Mouse (Mus musculus): ENCODE measurements at regions not wholly inside any gene's neighbourhood (a gene's known extent, or its start where the extent isn't known, plus 50 kb on each side); places are given as distances from the start of the nearest gene placed in this dataset.

DNA sequence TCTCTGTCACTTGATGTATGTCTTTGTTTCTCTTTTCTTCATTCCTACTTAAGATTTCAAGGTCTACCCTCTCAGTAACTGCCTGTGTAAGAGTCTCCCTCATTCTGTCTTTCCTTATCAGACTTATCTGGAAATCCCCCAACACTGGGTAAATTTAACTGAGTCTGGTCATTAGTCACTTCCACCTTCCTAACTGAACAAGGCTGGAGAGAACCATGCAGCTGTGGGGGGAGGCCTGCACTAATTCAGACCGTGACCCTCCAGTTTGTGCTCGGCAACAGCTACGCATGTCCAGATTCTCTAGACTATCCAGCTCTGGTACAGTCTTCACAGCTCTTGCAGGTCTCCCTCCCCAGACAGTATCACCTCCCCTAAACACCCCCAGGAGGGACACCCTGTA is 103.3 kb downstream of the Prox1 start:
- DNase-seq (ENCODE audit: low spot score): no peak

GRCm38 (mm10) chr1:190066426-190066825 is 104.1 kb downstream of the Prox1 start:
- no peak for DNase-seq (ENCODE audit: low spot score)

DNA sequence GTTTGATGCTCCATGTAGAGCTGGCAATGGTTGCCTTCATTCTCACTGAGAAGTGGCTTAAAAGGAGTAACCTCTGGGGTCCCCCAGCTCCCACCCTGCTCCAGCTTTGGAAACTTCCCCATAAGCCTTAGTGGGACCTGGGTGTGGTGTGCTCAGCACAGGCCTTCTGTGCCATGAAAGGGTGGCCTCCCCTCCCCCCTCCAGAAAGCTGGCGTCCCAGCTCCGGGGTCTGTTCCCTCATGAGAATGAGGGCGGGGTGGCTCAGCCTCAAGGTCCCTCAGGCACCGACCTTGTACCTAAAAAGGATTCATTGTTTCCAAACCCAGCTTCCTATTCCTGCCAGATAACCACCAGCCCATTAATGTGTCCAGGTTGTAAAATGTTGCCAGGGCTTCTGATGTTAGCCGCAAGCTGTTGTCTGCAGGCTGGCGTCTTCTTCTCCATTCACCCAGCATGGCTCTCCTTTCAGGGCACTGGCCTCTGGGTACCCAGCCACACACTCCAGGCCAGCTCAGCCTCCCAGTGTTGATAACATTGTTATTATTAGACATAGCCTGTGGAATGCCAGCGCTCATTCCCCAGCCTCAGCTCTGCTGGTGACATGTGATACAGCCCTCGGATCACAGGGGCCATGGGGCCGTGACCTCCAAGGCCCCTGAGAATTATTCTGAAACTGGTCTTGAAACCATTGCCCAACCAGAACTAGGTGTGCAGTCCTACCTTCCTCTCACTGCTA is 108.8 kb downstream of the Prox1 start:
- no peak for DNase-seq (ENCODE audit: low spot score)

- no peak for DNase-seq (ENCODE audit: low spot score)
Measured at GRCm38 (mm10) chr1:190059025-190059424, 111.5 kb downstream of the Prox1 start.

GRCm38 (mm10) chr1:190056931-190057330 is 113.6 kb downstream of the Prox1 start:
- no peak for DNase-seq (ENCODE audit: low spot score)

DNA sequence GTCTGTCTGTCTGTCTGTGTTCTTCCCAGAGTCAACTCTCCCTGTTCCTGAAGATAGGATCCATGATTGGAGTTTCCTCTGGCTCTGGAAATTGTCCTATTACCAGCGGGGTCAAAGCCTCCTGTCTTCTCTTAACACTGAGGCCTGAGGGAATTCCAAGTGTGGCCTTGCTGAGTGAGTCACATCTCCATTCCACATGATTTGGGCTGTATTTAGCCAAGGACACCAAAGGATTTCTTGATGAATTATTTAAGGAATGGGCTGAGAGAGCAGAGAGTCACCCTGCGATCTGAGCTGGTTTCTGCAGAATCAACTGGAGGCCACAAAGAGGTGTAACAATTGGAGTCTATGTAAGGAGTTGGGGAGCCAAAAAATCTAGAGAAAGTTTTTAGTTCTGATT is 118.6 kb downstream of the Prox1 start:
- DNase-seq (ENCODE audit: low spot score): no peak

- no peak for DNase-seq (ENCODE audit: low spot score)
Measured at GRCm38 (mm10) chr1:190048521-190049170, 121.9 kb downstream of the Prox1 start.

DNA sequence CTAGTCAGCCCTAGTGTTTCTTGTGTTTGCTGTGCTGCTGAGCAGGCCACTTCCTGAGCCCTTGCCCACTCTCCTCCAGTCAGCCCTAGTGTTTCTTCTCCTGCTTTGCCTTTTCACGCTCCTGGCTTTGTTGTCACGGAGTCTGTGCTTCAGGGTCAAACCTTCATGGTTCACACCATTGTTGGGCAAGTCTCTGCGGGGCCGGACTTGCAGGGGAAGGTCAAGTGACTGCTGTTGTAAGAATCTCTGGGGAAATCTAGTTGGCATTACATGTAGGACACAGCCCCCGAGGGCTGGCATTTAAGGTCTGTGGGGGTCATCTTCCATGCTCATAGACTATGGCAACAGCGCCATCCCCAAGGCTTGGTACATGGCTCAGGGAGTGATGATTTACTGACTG is 123.3 kb downstream of the Prox1 start:
- no peak for DNase-seq (ENCODE audit: low spot score)

GRCm38 (mm10) chr1:190045797-190046196 is 123.6 kb upstream of the Smyd2 start:
- DNase-seq (ENCODE audit: low spot score): no peak

GRCm38 (mm10) chr1:190044036-190044435 is 121.9 kb upstream of the Smyd2 start:
- DNase-seq (ENCODE audit: low spot score): no peak

DNA sequence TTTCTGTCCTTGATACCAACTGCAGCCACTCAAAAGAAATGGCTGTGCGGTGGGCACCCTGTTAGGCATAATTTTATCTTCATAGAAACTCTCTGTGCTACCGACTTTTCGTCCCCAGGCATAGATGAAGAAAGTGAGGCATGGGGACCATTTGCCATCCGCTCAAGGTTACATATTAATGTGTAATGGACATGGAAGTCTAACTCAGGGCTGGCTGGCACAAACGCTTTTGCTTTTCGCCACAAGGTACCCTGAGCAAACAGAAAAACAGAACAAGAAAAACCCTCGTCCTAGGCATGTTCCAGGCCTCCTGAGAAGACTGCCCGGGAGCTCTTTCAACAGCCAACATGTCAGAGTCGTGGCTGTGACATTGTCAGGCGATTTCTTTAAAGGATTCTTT is 121.0 kb upstream of the Smyd2 start:
- DNase-seq (ENCODE audit: low spot score): no peak

DNA sequence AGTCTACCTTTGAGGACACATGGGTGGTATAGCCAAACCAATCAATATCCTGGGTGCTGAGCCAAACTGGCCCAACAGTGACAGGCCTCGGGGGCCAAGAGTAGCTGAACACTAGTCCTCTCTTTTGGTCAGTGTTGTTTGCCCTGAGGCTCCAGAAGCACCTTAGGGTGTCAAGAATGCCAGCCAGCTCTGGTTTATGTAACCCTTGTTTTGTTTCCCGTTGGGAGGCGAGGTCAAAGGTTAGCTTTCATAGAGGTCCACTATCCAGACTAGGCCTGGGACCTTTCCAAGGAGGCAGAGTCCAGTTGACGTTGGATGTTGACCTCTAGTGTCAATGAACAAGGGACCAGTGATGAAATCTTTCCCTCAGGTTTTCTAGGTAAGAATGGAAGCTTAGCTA is 120.0 kb upstream of the Smyd2 start:
- DNase-seq (ENCODE audit: low spot score): no peak

DNA sequence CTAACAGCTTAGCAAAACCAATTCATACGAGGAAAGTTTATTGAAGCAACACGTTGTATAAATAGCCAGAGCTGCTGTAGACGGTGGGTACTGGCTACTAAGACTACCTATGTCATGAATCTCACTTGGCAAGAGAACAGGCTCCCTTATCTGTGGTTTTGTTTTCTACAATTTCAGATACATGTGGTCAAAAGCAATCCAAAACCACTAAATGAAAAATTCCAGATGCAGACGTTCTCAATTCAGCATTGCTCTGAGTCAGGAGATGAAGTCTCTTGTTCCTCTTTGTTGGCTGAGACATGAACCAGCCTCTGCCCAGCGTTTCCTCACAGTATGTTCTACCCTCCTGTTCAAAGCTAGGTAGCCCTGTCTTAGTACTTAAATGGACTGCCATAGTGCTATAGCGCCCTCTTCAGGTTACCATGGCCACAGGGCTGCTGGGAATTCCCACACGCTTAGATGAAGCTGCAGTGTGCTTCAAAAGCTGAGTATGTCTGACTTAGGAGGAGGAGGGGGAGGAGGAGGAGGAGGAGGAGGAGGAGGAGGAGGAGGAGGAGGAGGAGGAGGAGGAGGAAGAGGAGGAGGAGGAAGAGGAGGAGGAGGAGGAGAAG is 119.0 kb upstream of the Smyd2 start:
- no peak for DNase-seq (ENCODE audit: low spot score)

DNA sequence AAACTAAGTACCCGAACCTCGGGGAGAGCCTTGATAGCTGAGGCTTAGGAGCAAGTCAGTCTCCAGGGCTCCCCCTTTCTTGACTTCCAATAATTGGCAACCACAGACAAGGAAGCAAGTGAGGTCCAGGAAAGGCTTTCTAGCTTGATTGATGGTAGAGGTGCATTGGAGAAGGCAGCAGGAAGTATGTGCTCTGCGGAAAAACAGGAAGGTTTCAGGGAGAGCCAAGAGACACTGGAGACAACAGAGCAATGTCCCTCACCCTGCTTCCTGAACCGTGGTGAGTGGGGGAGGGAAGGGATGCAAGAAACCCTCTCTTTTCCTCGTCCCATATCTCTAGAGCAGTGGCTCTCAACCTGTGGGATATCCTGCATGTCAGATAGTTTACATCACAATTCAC is 115.9 kb upstream of the Smyd2 start:
- DNase-seq (ENCODE audit: low spot score): no peak

- DNase-seq (ENCODE audit: low spot score): no peak
Measured at GRCm38 (mm10) chr1:190036726-190037125, 114.6 kb upstream of the Smyd2 start.

- DNase-seq (ENCODE audit: low spot score): no peak
Measured at GRCm38 (mm10) chr1:190035935-190036334, 113.8 kb upstream of the Smyd2 start.

DNA sequence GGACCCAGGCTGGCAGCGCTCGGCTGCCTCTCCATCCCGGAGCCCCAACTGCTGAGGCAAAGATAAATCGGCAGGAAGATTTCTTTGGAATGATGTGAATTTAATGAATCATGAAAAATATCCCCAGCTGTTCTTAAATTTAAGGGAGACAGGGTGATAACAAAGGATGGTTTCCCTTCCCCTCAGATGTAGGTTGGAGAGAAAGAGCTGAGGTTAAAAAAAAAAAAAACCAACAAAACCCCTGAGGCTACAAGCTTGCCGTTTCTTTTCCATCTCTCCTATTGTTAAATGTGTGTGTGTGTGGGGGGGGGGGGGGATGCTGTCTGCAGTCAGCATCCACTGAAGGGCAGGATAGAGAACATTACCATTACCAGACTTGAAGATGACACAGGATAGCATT is 111.9 kb upstream of the Smyd2 start:
- DNase-seq (ENCODE audit: low spot score): no peak

DNA sequence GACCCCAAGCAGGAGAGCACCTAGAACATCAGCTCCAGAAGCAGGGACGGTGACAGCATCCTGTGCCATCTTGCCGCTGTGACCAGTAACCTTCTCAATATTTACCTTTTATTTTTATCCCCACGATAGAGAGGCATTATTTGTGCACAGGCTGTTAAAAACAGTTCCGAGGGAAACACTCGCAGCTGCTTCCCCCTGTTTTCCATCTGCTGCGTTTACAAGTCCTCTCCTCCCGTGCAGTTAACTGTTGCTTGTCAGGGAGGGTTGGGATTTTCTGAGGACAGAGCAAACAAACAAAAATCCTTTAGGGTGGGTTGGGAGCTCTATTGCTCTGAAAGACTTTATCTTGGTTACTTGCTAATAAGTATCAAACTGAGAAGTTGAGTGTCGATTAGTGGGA is 105.4 kb upstream of the Smyd2 start:
- DNase-seq (ENCODE audit: low spot score): no peak

DNA sequence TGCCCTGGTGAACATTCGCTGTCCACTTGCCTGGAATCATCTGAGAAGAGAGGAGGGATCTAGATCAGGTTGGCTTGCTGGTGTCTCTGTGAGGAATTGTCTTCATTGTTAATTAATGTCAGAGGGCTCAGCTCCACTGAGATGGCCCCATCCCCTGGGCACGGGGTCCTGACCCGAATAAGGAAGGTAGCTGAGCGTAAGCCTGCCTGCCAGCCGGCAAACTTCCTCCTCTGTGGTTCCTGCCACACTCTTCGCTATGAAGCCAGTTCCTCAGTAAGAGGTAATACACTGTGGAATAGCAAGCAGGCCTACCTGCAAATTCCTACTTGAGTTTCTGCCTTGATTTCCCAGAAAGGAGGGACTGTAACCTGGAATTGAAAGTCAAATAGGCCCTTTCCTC is 87.3 kb upstream of the Smyd2 start:
- DNase-seq (ENCODE audit: low spot score): no peak

- DNase-seq (ENCODE audit: low spot score): no peak
Measured at GRCm38 (mm10) chr1:190007271-190007670, 85.1 kb upstream of the Smyd2 start.

- no peak for DNase-seq (ENCODE audit: low spot score)
Measured at GRCm38 (mm10) chr1:190001084-190001483, 78.9 kb upstream of the Smyd2 start.

DNA sequence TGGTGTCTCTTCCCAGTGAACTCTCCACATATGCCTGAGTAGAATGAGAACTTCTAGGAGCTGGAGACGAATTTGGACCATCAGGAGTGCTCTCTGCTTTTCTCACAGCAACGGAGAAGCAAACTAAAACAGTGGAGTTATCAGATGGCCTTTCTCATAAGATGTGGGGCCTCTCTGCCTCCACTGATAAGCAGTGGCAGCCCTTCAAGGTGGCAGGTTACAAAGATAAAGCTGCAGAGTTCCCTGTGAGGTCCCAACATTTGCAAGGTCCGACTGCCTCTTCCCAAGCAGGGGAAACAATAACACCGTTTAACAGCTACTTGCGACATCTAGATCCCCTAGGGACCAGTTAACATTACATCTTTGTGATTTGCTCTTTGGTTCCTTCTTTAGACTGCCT is 71.5 kb upstream of the Smyd2 start:
- DNase-seq (ENCODE audit: low spot score): no peak

- DNase-seq (ENCODE audit: low spot score): no peak
Measured at GRCm38 (mm10) chr1:189993221-189993620, 71.1 kb upstream of the Smyd2 start.

- DNase-seq (ENCODE audit: low spot score): no peak
Measured at GRCm38 (mm10) chr1:189991089-189991488, 68.9 kb upstream of the Smyd2 start.
